Mouse (Mus musculus): ENCODE data around the gene Tfb2m. TPM values are rescaled to one million over a fixed set of nuclear protein-coding genes. Genes with fewer than 3 reads are reported as not detected.
A peak's percentile ranks its signal among the peaks of the same experiment; 100 is the strongest.

The Tfb2m gene
- total and polyA plus RNA-seq, 3 experiments, result 19.3 to 20.9 TPM; not detected in 1

DNA sequence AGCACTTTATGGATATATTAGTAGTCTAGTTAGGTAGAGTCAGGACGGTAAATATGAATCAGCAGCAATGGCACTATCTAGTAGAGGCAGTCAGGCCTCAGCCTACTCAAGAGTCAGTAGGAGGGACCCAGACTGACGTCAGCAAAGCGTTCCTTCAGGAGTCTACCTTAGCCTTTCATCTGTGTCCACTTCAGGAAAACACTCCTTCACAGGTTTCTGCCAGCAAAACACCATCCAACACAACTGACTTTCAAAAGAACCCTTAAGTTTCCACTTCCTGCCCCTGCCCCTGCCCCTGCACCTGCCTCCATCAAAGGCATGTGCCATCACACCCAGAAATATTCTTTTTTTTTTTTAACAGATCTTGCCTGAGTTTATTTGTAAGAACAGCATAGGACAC is 26.2 kb downstream of the Tfb2m start:
- H3K36me3 ChIP-seq (ENCODE audit: control insufficient read depth in 1 of 2, insufficient read depth in 2 of 2, low read length in 2 of 2), result peaks cover 0 to 3% of the 10 kb centered on the region in 2 experiments; a peak in 2 of 4 replicates
- no peak for DNase-seq (ENCODE audit: low read depth, low spot score)

DNA sequence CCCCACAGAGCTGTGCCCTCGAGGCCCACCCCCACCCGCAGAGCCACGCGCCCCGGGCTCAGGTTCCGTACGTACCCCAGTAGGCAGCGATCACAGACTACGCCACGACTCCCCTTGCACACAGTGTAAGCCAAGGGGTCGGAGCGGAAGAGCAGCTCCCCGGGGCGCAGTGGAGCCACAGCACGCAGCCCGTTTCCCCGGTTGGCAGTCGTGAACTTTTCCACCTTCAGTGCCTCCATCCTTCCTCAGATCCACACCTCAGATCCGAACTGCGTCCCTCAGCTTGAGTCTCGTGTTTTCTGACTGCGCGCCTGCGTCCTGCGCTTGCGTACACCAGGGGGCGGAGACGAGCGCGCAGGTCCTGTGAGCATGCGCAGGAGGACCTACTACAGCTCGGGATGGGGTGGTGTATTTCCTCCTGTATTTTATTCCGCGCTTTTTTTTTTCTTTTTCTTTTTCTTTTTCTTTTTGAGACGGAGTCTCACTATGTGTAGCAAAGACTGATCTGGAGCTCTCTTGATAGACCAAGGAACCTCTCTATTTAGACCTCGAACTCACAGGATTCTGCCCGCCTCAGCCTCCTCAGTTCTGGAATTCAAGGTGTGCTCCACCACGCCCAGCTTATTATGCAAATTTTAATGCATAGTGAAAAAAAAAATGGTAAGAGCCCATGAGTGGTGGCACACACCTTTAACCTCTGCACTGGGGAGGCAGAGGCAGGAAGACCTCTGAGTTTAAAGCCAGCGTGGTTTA is 28.2 kb downstream of the Tfb2m start, which contains the start of gene Smyd3:
Gene Smyd3 (minus strand): TSS at position 329 of the 753 bp plus-strand sequence.
- peak within 1 kb of the TSS; percentile 87 to 88 for H3K4me3 ChIP-seq (ENCODE audit: control insufficient read depth in 1 of 2, insufficient read depth in 1 of 2, low read depth in 2 of 2, low read length in 2 of 2)
- peaks cover 0 to 3% of the 10 kb centered on the region in 2 experiments; a peak in 2 of 4 replicates for H3K36me3 ChIP-seq (ENCODE audit: control insufficient read depth in 1 of 2, insufficient read depth in 2 of 2, low read length in 2 of 2)
- TF ChIP-seq ZMIZ1 (IDR thresholded peaks at IDR 0.05; ENCODE audit: low read depth, low read length), result peak; percentile 46; the same call in 1 of the 2 replicates
- TF ChIP-seq EP300 (IDR thresholded peaks at IDR 0.05; ENCODE audit: low read depth in 1 of 2, low read length in 2 of 2), result 0 out of 4 replicates have a peak, but pooled peaks of 1 of the 2 experiments have one; percentile 3
- peak; percentile 15 to 35 (median 29); a peak in 5 of 6 replicates for TF ChIP-seq CTCF (IDR thresholded peaks at IDR 0.05 in 2 of 3, conservative IDR thresholded peaks at IDR 0.05 in 1 of 3; ENCODE audit: control insufficient read depth in 1 of 3, insufficient read depth in 1 of 3, low read depth in 2 of 3, low read length in 3 of 3, poor library complexity in 1 of 3, severe bottlenecking in 1 of 3)
- peak; percentile 89 for TF ChIP-seq MXI1 (IDR thresholded peaks at IDR 0.05; ENCODE audit: low read depth, low read length)
- TF ChIP-seq ZNF384 (IDR thresholded peaks at IDR 0.05; ENCODE audit: low read depth, low read length), result peak; percentile 96
- TF ChIP-seq NELFE (IDR thresholded peaks at IDR 0.05; ENCODE audit: low read depth, low read length), result peak; percentile 91
- peak; percentile 56; the same call in 1 of the 2 replicates for TF ChIP-seq MAZ (IDR thresholded peaks at IDR 0.05; ENCODE audit: low read depth, low read length)
- TF ChIP-seq POLR2AphosphoS2 (IDR thresholded peaks at IDR 0.05; ENCODE audit: low read length), result peak; percentile 86
- TF ChIP-seq CHD1 (IDR thresholded peaks at IDR 0.05; ENCODE audit: low read depth, low read length), result peak; percentile 92; the same call in 1 of the 2 replicates
- peak; percentile 34; the same call in 1 of the 2 replicates for TF ChIP-seq TBP (IDR thresholded peaks at IDR 0.05; ENCODE audit: low read depth, low read length)
- TF ChIP-seq POLR2A (IDR thresholded peaks at IDR 0.05; ENCODE audit: control insufficient read depth in 1 of 2, insufficient read depth in 1 of 2, low read depth in 1 of 2, low read length in 2 of 2, poor library complexity in 1 of 2), result peak; percentile 71 to 92; a peak in 3 of 4 replicates
- no peak for TF ChIP-seq RCOR1 (IDR thresholded peaks at IDR 0.05; ENCODE audit: low read depth, low read length)
- peak; percentile 75 for TF ChIP-seq HCFC1 (IDR thresholded peaks at IDR 0.05; ENCODE audit: low read depth, low read length)
- no peak for TF ChIP-seq KAT2A (conservative IDR thresholded peaks at IDR 0.05; ENCODE audit: low read depth, low read length)
- peak; percentile 6; the same call in 1 of the 2 replicates for TF ChIP-seq TCF12 (IDR thresholded peaks at IDR 0.05; ENCODE audit: low read depth, low read length)
- no peak for TF ChIP-seq ETS1 (IDR thresholded peaks at IDR 0.05; ENCODE audit: low read depth, low read length)
- TF ChIP-seq NRF1 (IDR thresholded peaks at IDR 0.05; ENCODE audit: insufficient read depth, low read depth, low read length, poor library complexity, severe bottlenecking), result peak; percentile 97
- TF ChIP-seq ZC3H11A (IDR thresholded peaks at IDR 0.05; ENCODE audit: low read depth, low read length), result no peak
- peak within 1 kb of the TSS; percentile 55 for H3K27ac ChIP-seq (ENCODE audit: control insufficient read depth, low read depth, low read length)
- peak; percentile 96 for DNase-seq (ENCODE audit: low read depth, low spot score)
- peaks cover 12% of the 10 kb centered on the region for H3K79me2 ChIP-seq (ENCODE audit: control insufficient read depth, insufficient read depth, low read length, poor library complexity)
- H3K9me3 ChIP-seq (replicated peaks; ENCODE audit: insufficient read depth, low read length), result no peaks in the 10 kb centered on the region
- H3K9ac ChIP-seq (ENCODE audit: control insufficient read depth, low read depth, low read length, poor library complexity, severe bottlenecking), result peak within 1 kb of the TSS; percentile 78
- no peaks in the 10 kb centered on the region for H3K27me3 ChIP-seq (ENCODE audit: control insufficient read depth in 1 of 2, insufficient read depth in 2 of 2, low read length in 2 of 2)
- H3K4me1 ChIP-seq (ENCODE audit: control insufficient read depth in 1 of 2, insufficient read depth in 2 of 2, low read length in 2 of 2), result no peaks in the 10 kb centered on the region

More for the DNA sequence above, 26.2 kb downstream of the Tfb2m start:
- no peaks in the 10 kb centered on the region for H3K27me3 ChIP-seq (ENCODE audit: control insufficient read depth in 1 of 2, insufficient read depth in 2 of 2, low read length in 2 of 2)
- no peaks in the 10 kb centered on the region for H3K4me1 ChIP-seq (ENCODE audit: control insufficient read depth in 1 of 2, insufficient read depth in 2 of 2, low read length in 2 of 2)
- H3K9me3 ChIP-seq (replicated peaks; ENCODE audit: insufficient read depth, low read length), result no peaks in the 10 kb centered on the region
- H3K27ac ChIP-seq (ENCODE audit: control insufficient read depth, low read depth, low read length), result no peak overlapping the region
- H3K9ac ChIP-seq (ENCODE audit: control insufficient read depth, low read depth, low read length, poor library complexity, severe bottlenecking), result no peak overlapping the region
- no peak overlapping the region for H3K4me3 ChIP-seq (ENCODE audit: control insufficient read depth in 1 of 2, insufficient read depth in 1 of 2, low read depth in 2 of 2, low read length in 2 of 2)
- no peak for TF ChIP-seq MEF2A (IDR thresholded peaks at IDR 0.05; ENCODE audit: extremely low read depth, insufficient replicate concordance, low read depth, low read length, poor library complexity, severe bottlenecking)
- TF ChIP-seq ZNF384 (IDR thresholded peaks at IDR 0.05; ENCODE audit: low read depth, low read length), result no peak
- TF ChIP-seq POLR2AphosphoS2 (IDR thresholded peaks at IDR 0.05; ENCODE audit: low read length), result no peak
- no peak for TF ChIP-seq POLR2A (IDR thresholded peaks at IDR 0.05; ENCODE audit: control insufficient read depth in 1 of 2, insufficient read depth in 1 of 2, low read depth in 1 of 2, low read length in 2 of 2, poor library complexity in 1 of 2)
- TF ChIP-seq POLR2AphosphoS5 (IDR thresholded peaks at IDR 0.05; ENCODE audit: borderline replicate concordance, low read depth, low read length), result no peak
- TF ChIP-seq GATA1 (IDR thresholded peaks at IDR 0.05; ENCODE audit: low read depth, low read length), result no peak
- no peak for TF ChIP-seq TCF12 (IDR thresholded peaks at IDR 0.05; ENCODE audit: low read depth, low read length)
- TF ChIP-seq ETS1 (IDR thresholded peaks at IDR 0.05; ENCODE audit: low read depth, low read length), result no peak
- no peak for TF ChIP-seq MAZ (IDR thresholded peaks at IDR 0.05; ENCODE audit: low read depth, low read length)
- TF ChIP-seq USF2 (IDR thresholded peaks at IDR 0.05; ENCODE audit: borderline replicate concordance in 1 of 2, insufficient read depth in 1 of 2, low read depth in 1 of 2, low read length in 2 of 2), result no peak
- TF ChIP-seq RCOR1 (IDR thresholded peaks at IDR 0.05; ENCODE audit: low read depth, low read length), result no peak
- TF ChIP-seq KAT2A (conservative IDR thresholded peaks at IDR 0.05; ENCODE audit: low read depth, low read length), result no peak
- TF ChIP-seq ZMIZ1 (IDR thresholded peaks at IDR 0.05; ENCODE audit: low read depth, low read length), result no peak
- no peak for TF ChIP-seq MAX (IDR thresholded peaks at IDR 0.05; ENCODE audit: low read length)
- no peak for TF ChIP-seq MYC (IDR thresholded peaks at IDR 0.05; ENCODE audit: low read depth, low read length)
- no peak for TF ChIP-seq EP300 (IDR thresholded peaks at IDR 0.05; ENCODE audit: low read depth in 1 of 2, low read length in 2 of 2)
- TF ChIP-seq HCFC1 (IDR thresholded peaks at IDR 0.05; ENCODE audit: low read depth, low read length), result no peak
- TF ChIP-seq ELF1 (IDR thresholded peaks at IDR 0.05; ENCODE audit: low read depth, low read length), result no peak
- peaks cover 12% of the 10 kb centered on the region for H3K79me2 ChIP-seq (ENCODE audit: control insufficient read depth, insufficient read depth, low read length, poor library complexity)

Measured in MEL (cell line).